Mouse (Mus musculus): ENCODE data around the gene Chrng.

DNA sequence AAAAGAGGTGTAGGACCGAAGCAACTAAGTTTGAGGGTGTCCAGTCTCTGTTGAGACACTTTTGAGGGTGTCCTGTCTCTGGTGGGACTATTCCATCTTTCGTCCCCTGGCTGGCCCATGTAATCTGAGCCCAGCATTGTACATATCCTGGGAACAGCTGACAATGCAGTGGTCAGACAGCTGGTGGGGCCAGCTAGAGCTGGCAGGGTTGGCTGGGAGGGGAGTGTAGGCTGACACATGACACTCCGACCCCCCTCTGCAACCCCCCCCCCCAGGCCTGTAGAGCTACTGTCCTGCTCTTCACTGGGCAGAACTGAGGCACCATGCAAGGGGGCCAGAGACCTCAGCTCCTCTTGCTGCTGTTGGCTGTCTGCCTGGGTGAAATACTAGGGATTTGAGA lies 1.0 kb downstream of the Chrng start:
- TF ChIP-seq GATA1 (IDR thresholded peaks at IDR 0.05; ENCODE audit: borderline replicate concordance, low read length): no peak
- TF ChIP-seq CTCF (IDR thresholded peaks at IDR 0.05; ENCODE audit: low read depth, low read length): no peak
- TF ChIP-seq GATA2 (IDR thresholded peaks at IDR 0.05; ENCODE audit: borderline replicate concordance, low read depth, low read length): no peak
- no peak for TF ChIP-seq TAL1 (conservative IDR thresholded peaks at IDR 0.05; ENCODE audit: low read depth, low read length)
